Mouse (Mus musculus) frontal cortex, postnatal 14 days (tissue): ENCODE measurements around the gene Klhl41.
"Not testable (repeated sequence)": the region's sequence is repeated elsewhere in the genome, so short reads cannot be mapped to it uniquely, and the experiment has no call there.

ENCODE experiments used
- DNase-seq, 2 experiments: peaks; one replicate each; pipeline ENCODE4 v3.0.0; 2022; ENCODE audit warnings: low spot score in 2 of 2

The Klhl41 gene

GRCm38 (mm10) chr2:69669853-69670252, at the start of gene Klhl41:
Klhl41 (plus strand) TSS chr2:69670120.
- no peak for DNase-seq

GRCm38 (mm10) chr2:69629215-69629614, 40.7 kb upstream of the Klhl41 start:
- DNase-seq, result no peak

DNA sequence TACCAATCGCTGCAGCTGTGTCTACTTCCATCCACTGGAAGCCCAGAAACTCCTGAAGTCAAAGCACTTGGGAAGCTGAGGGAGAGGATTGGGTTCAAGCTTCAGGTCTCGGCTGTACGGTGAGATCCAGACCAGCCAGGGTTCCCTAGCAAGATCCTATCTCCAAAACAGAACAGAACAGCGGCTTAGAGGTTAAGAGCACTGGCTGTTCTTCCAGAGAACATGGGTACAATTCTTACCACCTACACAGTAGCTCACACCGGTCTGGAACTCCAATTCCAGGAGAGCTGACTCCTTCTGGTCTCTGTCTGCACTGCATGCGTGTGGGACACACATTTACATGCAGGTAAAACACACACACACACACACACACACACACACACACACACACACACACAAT, 40.0 kb upstream of the Klhl41 start:
- DNase-seq, result no peak

GRCm38 (mm10) chr2:69630792-69631191, 39.1 kb upstream of the Klhl41 start:
- no peak for DNase-seq

GRCm38 (mm10) chr2:69631449-69631848, 38.5 kb upstream of the Klhl41 start:
- no peak for DNase-seq

- DNase-seq, result peak in 1 of 2 experiments; percentile 21
Observed at GRCm38 (mm10) chr2:69635064-69635701, 34.7 kb upstream of the Klhl41 start.

- DNase-seq, result peak in 1 of 2 experiments; percentile 12
Observed at GRCm38 (mm10) chr2:69635807-69636206, 34.1 kb upstream of the Klhl41 start.

GRCm38 (mm10) chr2:69637989-69638388, 31.9 kb upstream of the Klhl41 start:
- DNase-seq, result not testable (repeated sequence)

DNA sequence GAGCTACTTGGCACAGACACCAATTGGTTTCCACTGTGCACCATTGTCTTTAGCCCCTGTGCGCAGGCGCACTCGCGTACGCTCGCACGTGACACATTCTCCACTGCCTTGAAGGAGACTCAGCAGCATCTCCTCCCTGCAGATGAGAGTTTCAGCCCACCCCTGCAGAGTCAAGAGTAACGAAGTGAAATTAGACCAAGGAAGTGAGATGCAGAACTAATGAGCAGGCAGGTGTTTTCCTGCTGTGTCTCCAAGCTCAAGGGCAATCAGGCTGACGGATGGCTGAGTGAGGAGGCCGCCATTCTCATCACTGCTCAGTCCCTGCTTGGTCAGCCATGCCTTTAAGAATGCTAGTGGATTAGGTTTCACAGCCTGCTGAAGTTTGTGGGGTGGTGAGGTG, 29.8 kb upstream of the Klhl41 start:
- no peak for DNase-seq

GRCm38 (mm10) chr2:69644968-69645617, 24.8 kb upstream of the Klhl41 start:
- no peak for DNase-seq

DNA sequence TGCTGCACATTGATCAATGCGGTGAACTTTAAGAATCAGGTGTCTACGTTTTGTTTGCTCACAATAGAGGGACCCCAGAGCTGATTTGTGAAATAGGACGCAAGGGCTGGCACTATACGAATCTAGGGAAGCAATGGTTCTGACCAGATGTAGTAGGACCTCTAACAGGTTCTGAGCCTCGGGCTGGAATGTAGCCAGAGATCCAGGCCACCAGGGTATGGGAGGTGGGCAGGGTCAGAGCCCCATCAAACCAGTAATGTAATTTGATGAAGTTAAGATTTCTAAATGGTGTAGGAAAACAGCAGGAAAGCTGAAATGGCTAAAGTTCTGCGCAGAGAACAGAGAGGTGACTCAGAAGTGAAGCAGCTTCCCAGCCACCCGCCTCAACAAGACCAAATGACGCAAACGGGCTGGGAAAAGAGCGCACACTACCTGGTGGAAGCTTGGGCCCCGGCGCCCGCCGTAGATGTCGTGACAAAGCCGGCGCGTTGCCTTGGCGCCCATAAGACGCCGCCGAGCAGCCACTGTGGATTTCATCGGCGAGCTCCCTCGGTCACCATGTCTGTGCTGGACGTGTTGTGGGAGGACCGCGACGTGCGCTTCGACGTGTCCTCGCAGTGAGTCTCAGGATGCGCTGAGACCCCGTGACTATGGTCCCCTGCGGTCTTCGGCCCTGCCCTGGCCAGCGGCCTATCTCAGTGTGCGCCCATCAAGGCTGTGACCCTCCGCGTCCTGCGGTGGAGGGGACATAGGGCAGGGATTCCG, 23.0 kb upstream of the Klhl41 start, which contains the start of gene Bbs5:
Bbs5 (plus strand) TSS at position 446 of the 765 bp plus-strand sequence.
- DNase-seq, result peak; percentile 87

- no peak for DNase-seq
Observed at GRCm38 (mm10) chr2:69649716-69650115, 20.2 kb upstream of the Klhl41 start.

DNA sequence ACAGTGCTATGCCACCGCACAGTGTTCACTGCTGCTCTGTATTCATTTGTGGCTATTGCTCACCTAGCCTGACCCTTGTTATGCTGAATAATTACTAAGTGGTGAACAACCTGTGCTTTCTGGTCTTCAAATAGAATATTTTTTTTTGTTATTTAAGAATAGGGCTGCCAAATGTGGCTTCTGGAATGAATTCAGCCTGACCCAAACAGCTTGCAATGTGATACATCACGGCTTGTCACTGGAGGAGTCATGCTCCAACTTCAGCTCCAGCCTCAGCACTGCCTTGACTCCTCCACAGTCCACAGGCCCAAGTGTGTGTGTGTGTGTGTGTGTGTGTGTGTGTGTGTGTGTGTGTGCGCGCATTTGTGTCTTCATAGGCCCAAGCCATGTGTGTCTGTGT, 10.6 kb upstream of the Klhl41 start:
- DNase-seq, result no peak

DNA sequence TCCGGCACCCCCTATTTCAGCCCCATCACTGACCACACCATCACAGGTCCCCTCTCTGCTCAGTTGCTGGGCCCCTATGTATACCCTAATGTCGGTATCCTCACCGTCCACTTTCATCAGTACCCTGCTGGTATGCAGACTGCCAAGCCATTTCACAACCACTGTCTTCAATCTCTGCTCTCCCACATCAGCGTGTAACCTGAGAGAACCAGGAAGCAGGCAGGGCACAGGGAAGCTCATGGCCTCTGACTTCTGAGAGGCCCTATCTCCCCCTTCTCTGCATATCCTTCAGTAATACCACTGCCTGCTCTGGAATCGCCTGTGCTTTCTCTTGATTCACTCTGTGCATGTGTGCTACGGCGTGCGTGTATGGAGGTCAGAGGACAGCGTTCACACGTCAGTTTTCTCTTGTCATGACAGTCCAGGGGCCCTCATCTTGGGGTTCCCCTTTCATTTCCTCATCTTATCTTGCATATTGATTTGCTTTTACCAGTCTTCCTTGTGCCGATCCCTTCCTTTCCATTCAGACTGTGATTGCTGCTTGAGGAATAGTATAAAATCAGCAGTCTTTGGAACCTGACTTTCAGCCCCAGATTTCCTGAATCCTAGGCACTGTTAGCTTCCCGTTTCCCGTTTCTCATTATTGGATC, 6.0 kb upstream of the Klhl41 start:
- no peak for DNase-seq

DNA sequence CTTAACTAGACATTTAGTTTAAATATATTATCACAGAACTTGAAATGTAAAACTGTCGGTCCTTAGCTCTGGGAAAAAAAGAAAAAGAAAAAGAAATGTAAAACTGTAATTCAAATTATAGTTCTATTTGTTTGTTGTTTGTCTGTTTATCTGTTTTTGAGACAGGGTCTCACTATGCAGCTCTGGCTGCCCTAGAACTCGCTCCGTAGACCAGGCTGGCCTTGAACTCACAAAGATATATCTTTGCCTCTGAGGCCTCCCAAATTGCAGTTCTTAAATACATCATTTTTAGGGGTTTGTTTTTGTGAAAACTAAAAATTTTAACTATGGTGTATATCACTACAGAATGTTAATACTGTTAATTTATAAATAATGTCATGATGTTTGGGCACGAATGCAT, 2.3 kb upstream of the Klhl41 start:
- DNase-seq, result no peak

DNA sequence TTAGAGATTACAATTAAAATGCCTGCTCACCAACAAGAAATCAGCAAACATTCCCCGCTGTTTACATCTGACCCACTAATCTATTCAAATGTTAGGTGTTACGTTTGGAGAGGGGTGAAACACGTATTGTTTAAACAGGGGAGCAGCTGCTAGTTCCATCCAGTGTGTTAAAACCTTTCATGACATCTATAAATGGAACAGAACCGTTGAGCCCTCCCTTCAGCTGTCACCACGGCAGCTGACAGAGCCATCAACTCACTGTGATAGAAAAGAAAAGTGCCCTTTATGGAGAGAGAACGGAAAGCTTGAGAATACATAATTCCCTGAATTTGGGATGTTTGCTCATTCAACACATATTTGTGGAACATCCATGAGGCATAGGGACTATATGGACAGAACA, 1.5 kb upstream of the Klhl41 start:
- DNase-seq, result no peak

- no peak for DNase-seq
Observed at GRCm38 (mm10) chr2:69673723-69674122, 3.8 kb downstream of the Klhl41 start.

- DNase-seq, result no peak
Observed at GRCm38 (mm10) chr2:69675266-69675665, 5.3 kb downstream of the Klhl41 start.

- no peak for DNase-seq
Observed at GRCm38 (mm10) chr2:69676713-69677112, 6.8 kb downstream of the Klhl41 start.

DNA sequence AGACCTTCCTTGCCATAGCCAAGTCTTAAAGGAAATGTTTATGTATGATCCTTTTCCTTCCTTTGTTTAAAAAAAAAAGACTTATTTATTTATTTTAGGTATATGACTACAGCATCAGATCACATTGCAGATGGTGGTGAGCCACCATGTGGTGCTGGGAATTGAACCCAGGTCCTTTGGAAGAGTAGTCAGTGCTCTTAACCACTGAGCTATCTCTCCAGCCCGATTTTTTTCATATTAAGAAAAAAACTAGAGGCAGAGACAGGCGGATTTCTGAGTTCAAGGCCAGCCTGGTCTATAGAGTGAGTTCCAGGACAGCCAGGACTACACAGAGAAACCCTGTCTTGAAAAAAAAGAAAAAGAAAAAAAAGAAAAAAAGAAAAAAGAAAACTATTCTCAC, 7.3 kb downstream of the Klhl41 start:
- DNase-seq, result not testable (repeated sequence)

DNA sequence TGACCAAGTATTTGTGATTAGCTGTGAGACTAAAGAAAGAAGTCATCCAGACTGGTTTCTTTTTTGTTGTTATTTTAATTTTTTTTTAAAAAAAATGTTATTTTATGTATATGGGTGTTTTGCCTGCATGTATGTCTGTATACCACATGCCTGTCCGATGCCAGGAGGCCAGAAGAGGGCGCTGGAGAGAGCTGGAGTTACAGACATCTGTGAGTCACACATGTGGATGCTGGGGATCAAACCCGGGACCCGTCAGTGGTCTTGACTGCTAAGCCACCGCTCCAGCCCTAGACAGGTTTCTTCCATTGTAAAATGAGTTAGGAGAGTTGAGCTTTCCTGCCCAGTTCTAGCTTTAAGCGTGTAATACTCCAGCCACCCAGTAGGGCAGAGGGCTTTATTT, 10.1 kb downstream of the Klhl41 start:
- DNase-seq, result no peak

DNA sequence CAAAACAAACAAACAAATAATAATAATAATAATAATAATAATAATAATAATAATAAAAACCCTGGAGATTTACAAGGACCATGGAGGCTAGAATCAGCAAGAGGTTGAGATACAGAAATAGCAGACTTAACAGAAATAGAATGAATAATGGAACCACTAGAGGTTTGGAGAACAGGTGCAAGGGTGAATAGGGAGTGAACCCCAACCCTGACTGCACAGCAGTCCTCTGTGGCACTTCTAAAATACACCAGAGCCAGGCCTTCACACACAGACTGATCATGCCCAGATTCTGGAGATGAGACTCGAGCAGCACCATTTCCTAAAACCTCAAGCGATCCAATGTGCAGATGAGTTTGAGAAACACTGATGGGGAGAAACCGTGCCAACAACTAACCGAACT, 12.0 kb downstream of the Klhl41 start:
- DNase-seq, result no peak
